Mouse (Mus musculus) embryo, embryonic 11.5 days (tissue): Measurements from ENCODE around the gene Mex3a.

Experiments
- DNase-seq: peaks from one replicate; pipeline ENCODE4 v3.0.0-alpha.2; 2012; ENCODE audit warnings: low read depth, low spot score

Gene Mex3a

GRCm38 (mm10) chr3:88505081-88505480, 27.1 kb upstream of the Mex3a start:
- DNase-seq: no peak

DNA sequence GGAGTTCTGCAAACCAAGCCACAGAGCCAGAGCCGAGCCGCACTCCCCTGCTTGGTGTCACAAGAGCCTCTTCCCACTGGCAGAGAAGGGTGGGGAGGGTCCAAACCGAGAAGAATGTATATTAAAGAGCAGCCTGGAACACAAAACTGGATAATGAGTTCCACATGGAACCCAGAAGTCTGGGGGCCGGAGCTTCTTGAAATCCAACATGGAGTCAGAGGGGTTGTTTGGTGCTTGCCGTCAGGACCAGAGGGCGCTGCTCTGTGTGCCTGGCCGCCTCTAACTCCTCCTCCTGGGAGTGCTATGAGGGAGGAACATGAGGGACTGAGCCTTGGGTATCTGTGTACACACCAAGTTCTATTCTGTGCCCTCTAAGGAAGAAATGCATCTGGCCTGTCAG, 26.4 kb upstream of the Mex3a start:
- no peak for DNase-seq

DNA sequence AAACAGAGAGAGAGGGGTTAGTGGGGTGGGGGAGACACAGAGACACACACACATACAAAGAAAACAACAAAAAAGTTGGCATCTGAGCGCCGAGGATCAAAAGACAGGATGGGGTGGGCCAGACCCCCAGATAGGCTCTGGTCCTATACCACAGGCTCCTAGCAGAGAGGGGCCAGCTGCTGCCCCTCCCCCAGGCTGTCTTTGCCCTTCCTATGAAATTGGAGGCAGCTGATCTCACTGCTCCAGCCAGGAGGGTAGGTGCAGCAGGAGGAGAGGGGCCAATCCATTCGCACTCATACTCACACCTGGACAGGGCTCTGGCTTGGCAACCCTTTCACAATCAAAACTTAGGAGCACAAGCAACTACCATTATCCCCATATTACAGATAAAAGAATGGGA, 22.9 kb upstream of the Mex3a start:
- DNase-seq: no peak

GRCm38 (mm10) chr3:88509692-88510420, 22.3 kb upstream of the Mex3a start, which contains the start of gene Lmna:
TSS of gene Lmna (minus strand) at chr3:88509956.
- DNase-seq: peak; percentile 88

DNA sequence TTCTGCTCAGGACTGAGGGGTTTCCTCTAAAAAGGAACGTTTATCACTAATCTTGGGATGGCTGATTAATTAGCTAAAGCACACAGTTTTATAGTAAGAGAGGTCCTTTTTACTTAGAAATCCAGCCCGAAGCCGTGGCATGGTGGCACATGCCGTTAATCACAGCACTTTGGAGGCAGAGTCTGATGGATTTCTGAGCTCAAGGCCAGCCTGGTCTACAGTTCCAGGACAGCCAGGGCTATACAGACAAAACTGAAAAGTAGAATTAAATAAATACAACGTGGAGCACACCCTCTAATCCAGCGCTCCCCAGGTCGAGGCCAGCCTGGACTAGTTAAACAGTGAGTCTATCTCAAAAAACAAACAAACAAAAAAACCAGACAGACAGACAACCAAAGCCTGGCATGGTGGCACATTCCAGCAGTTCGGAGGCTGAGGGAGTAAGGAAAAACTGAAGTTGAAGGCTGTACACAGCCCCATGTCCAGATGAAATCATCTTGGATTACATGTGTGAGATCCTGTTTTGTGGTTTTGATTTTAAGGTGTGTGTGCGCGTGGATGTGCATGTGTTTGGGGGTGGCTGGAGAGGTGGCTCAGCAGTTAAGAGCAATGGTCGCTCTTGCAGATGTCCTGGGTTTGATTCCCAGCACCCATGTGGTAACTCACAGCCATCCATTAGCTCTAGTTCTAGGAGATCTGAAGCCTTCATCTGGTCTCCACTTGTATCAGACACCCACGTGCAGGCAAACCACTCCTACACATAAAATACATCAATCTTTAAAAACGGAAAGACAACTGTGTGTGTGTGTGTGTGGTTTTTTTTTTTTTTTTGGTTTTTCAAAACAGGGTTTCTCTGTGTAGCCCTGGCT, 21.5 kb upstream of the Mex3a start:
- no peak for DNase-seq

DNA sequence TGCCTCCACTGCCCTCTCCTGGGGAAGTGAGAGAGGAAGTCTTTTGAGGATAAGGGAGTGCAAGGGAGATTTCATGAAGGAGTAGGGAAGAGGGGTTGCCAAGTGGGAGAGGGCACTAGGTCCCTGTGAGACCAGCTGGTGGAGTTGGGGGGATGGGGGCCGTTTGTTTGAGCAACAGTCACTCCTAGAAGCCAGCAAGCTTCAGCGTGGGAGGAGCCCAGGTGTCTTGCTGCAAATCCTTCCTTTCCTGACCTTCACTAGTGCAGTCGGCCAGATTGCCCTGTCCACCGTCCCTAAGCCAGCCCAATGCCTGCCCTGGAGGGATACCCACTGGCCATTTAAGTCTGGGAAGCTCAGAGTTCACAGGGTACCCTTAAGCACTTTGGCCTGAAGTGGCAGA, 20.6 kb upstream of the Mex3a start:
- DNase-seq: no peak

GRCm38 (mm10) chr3:88512141-88512895, 19.9 kb upstream of the Mex3a start:
- DNase-seq: no peak

- no peak for DNase-seq
Observed at GRCm38 (mm10) chr3:88512896-88513545, 19.2 kb upstream of the Mex3a start.

DNA sequence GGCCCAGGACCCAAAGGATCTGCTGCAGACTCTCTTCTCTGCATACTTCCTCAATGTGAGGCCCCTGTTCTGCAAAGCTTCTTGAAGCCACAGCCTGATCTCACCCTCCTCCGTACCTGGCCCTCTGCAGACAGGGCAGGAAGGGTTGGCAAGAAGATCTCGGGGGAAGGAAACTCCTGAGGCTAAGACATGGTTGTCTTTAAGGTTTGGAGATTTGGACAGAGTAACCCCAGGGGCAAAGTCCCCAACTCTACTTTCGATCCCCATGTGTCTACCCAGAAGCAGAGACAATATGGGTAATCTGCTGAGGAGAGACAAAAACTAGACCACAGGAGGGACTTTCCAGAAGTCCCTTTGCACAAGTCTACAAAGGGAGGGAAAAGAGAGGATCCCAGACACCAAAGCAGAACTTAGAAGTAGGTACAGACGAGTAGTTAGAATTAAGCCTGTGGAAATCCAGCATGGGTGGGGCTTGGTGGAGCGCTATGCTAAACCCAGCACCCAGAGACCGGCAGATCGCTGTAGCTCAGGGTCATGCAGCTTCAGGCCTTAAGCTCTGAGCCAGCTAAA, 18.6 kb upstream of the Mex3a start:
- no peak for DNase-seq

DNA sequence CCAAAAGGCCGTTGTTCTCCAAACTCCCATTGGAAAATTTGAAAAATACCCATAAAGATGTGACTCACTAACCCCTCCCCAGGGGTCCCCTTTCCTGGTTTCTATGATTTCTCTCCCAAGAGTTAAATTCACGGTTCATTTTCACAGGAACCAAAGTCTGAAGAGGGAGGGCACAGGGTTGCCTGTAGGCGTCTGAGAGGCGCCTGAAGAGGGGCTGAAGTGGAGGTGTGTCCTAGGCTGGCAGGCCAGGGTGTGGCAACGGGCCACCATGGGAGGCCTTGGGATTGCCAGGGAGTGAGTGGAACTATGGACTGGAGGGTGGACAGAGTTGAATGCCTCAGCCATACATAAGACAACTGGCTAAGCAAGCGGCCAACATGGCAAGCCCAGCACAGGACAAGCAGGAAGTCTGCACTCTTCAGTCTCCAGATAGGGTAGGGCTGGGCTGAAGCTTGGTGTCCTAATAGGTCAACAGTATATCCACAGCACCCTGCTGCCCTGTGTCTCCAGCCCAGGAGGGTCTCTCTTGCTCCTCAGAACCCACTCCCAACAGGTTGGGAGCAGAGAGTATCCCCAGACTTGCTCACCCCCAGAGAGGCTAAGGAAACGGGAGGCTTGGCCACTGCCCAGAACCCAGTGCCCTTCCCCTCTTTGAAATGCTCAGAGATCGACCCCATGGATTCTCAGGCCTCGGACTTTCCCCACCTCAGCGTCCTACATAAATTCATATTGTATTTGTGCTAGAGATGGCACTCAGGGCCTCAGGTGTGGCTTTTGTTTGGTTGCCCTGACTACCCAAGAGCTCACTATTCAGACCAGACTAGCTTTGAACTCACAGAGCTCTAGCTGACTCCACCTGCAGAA, 17.7 kb upstream of the Mex3a start:
- no peak for DNase-seq

- no peak for DNase-seq
Observed at GRCm38 (mm10) chr3:88515095-88515386, 17.2 kb upstream of the Mex3a start.

GRCm38 (mm10) chr3:88516407-88516806, 15.8 kb upstream of the Mex3a start:
- no peak for DNase-seq

DNA sequence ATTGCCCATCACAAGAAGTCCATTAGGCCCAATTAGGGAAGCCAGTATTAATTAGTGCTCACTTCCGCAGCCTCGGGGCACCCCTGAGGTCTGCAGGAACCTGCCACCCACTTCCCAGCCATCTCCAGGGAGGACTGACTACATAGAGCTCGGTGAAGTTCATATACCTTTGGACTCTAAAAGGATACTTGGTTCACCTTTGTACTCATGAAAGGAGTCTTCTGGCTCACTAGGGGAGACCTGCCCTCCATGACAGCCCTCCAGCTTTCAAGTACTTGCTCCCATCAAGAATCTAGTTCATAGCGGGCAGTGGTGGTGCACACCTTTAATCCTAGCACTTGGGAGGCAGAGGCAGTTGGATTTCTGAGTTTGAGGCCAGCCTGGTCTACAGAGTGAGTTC, 13.8 kb upstream of the Mex3a start:
- no peak for DNase-seq

- DNase-seq: no peak
Observed at GRCm38 (mm10) chr3:88520078-88520477, 12.1 kb upstream of the Mex3a start.

GRCm38 (mm10) chr3:88521156-88521555, 11.0 kb upstream of the Mex3a start:
- DNase-seq: no peak

GRCm38 (mm10) chr3:88521803-88522331, 10.3 kb upstream of the Mex3a start:
- no peak for DNase-seq

DNA sequence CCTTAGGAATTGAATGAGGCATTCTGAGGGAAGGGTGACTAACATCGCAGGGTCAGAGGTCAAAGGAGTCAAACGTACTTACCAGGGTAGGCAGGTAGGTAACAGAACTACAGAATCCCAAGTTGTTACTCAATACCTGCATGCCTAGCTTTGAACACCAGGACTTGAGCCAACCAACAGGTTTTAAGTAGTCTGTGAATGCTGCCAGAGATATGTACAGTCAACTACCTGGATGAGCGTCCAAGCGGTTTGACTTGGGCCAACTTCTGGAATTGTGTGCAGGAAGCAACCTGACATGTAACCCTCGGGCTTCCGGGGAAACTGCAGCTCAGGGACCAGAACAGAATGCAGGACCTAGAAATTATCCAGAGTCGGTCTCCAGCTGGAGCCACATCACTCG, 9.2 kb upstream of the Mex3a start:
- DNase-seq: no peak

DNA sequence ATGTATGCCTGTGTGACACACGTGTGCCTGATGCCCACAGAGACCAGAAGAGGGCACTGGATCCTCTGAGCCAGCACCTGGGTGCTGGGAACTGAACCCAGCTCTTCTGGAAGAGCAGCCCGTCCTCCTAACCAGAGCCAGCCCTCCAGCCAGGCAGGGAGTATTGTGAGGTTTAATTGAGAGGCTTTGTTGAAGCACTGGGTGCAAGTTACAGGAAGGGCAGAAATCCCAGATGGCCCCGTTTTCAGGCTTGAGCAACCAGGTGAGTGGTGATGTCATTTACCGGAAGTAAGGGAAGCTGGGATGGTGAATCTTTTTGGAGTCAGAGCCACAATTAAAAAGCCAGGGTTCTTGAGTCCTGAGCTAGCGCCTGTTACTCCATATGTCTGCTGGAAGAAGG, 7.2 kb upstream of the Mex3a start:
- DNase-seq: no peak

GRCm38 (mm10) chr3:88526157-88527131, 5.8 kb upstream of the Mex3a start:
- DNase-seq: peak; percentile 82
